Mouse (Mus musculus): ENCODE measurements around the gene Slc4a11.

The Slc4a11 gene

DNA sequence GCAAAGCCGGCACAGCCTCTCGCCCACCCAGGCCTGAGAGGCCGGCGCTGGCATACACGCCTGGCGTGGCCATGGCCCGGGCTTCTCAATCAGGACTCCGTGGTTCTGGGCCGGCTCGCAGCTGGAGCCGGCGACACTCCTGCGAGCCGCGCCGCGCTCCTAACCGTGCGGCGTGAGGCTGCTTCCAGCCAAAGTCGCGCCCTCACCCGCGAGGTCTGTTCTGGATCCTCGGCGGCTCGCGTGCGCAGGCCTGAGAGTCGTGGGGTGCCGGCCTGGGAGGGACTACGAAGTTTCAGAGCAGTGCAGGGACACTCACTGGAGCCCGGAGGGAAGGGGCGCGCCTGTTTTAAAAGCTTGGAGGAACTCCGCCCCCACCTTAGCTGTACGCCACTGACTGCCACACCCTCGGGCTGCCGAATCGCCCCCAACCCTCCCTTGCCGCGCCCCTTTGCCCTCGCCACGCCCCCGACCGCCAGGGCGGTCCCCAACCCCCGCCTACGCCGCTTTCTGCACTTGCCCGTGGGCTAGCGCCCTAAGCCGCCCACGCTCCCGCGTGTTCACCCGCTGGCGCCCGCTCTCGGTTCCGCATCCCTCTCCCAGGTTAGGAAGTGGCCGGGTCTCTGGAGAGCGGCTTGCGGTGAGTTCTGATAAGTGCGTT is at the start of gene Slc4a11:
Gene Slc4a11 (minus strand): TSS at position 367 of the 658 bp plus-strand sequence.
- peak in 1 of 2 experiments; percentile 18 for DNase-seq (ENCODE audit: low spot score in 2 of 2)

DNA sequence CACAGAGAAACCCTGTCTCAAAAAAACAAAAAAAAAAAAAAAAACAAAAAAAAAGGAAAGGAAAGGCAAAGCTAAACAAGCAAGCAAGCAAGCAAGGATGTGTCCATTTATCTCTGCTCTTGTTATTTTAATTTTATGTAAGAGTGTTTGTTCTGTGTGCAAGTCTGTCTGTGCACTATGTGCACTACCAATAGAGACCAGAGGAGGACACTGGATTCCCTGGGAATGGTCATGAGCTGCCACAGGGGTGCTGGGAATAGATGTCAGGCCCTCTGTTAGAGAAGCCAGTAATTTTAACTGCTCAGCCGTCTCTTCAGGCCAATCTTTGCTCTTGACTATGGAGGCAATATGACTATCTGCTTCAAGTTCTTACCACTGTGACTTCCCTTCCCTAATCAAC is 46.3 kb upstream of the Slc4a11 start:
- no peak for DNase-seq (ENCODE audit: low spot score in 2 of 2)

DNA sequence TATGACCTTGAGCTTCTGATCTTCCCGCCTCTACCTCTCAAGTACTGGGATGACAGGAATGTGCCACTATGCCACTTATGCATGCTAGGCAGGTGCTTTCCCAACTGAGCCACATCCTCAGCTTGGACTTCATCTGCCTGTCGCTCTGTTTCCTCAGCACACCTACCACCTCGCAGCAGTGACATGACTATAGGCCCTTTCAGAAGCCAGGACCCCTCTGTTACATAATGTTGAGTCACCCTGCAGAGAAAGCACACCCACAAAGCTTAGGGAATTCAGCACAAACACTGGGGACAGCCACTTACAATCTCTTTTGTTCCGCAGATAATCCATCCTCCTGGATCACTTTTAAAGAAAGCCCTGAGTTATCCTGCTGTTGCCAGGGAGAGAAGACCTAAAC is 42.8 kb upstream of the Slc4a11 start:
- DNase-seq (ENCODE audit: low spot score in 2 of 2), result peak; percentile 41 to 52

DNA sequence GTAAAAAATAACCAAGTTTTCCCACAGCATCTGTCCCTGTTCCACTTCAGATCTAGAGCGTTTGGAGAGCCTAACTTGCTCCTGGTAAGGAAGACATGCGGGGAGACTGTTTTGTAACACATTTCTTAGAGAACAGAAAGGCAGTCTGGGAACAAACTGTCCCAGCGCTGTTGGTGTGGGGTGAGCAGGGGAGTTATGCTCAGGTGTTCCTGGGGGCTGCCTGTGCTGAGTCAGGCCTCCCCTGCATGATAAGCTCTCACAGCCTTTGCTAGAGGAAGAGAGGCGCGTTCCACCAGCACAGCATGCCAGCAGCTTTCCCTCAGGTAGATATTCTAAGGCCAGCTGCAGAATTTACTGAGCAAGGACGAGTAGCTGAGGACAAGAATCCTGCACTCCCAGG is 40.7 kb upstream of the Slc4a11 start:
- DNase-seq (ENCODE audit: low spot score in 2 of 2), result peak; percentile 48 to 56

DNA sequence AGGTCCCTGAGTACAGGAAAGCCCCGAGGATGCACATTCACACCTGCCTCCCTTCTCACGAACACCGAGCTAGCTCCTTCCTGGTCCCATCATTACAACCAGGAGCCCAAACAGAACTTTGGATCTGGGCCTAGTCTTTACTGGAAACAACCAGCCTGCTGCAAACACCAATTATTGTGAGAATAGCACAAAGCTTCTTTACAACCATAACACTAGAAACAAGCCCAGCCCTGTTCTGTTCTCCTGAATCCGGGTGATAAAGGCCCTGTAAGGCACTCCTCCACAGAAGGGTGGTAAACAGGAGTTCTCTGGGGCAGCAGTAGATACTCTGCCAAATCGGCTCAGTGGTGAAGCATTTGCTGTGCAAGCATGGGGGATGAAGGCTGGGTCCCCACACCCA is 38.0 kb upstream of the Slc4a11 start:
- peak in 1 of 2 experiments; percentile 48 for DNase-seq (ENCODE audit: low spot score in 2 of 2)

DNA sequence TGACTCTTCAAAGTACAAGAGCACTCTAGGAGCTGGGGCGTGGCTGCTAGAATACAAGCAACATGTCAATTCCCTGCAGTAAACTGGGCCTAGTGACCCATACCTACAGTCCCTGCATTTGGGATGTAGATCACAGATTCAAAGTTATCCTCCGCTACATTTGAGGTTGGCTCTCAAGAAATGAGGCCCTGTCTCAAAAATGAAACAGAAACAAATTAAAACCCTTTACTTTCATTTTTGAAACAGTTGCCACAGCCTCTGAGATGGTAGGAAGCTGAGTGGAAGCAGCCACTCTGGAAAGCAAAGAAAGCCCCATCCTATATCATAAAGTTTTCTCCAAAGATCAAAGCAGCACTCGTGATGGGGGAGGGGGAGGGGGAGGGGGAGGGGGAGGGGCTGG is 36.1 kb upstream of the Slc4a11 start:
- no peak for DNase-seq (ENCODE audit: low spot score in 2 of 2)

DNA sequence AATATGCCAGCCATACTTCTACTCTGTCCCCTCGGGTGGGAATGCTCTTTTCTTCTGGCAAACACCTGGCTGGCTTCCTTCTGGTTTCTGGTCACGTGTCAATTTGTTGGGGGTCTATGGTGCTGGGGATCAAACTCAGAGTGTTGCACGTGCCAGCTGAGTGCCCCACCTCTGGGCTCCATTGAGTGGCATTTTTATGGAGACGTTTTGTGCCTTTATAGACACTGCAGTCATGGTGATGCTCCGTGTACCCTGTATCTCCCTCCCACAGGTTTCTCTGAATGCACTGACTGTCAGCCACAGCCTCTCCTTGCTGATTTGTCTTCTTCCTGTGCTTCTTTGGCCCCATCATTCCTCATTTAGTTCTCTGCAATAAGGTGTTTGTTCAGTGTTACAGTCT is 34.5 kb upstream of the Slc4a11 start:
- DNase-seq (ENCODE audit: low spot score in 2 of 2), result peak in 1 of 2 experiments; percentile 52

DNA sequence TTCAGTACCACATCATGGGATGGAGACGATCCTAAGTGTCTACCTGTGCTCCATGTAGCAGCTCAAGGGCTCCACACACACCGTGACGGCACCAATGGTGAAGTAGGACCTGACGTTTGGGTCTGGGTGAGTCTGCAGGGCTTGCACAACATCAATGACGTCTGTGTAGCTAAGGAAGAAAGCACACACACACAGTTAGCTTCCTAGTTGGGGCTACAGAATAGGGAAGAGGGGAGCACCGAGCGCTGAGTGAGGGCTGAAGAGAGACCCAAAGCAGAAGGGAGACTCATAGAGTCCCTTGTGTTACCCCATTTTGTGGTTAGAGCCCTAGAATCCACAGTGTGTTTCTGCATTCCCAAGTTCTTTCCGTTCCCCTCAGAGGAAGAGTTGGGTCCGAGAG is 33.4 kb upstream of the Slc4a11 start:
- no peak for DNase-seq (ENCODE audit: low spot score in 2 of 2)

DNA sequence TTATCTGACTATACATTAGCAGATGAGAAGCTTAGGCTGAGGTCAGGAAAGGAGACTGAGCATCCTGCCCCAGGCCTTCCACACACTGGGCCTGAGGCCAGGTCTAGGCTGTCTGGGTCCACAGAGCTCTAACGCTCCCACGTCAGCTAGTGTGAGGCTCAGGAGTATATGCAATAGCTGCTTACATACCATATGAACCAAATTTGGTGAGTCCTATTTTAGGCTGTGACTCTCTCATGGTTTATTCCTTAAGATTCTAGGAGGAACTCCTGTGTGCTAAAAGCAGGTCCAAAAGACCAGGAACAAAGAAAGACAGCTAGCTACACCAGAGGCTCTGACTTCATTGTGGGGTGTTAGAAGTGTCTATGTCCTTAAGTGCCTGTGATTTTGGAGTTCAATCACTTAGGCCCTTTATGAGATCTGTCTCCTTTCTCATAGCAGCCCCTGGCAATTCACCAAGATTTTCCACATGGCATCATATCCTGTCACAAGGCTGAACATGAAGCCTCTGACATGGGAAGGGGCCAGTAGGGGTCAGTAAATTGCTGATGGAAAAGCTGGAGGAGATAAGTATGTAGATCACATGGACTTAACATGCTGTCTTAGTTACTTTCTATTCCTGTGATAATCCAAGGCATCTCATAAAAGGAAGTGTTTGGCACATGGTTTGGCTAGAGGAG is 31.7 kb upstream of the Slc4a11 start:
- DNase-seq (ENCODE audit: low spot score in 2 of 2), result no peak

DNA sequence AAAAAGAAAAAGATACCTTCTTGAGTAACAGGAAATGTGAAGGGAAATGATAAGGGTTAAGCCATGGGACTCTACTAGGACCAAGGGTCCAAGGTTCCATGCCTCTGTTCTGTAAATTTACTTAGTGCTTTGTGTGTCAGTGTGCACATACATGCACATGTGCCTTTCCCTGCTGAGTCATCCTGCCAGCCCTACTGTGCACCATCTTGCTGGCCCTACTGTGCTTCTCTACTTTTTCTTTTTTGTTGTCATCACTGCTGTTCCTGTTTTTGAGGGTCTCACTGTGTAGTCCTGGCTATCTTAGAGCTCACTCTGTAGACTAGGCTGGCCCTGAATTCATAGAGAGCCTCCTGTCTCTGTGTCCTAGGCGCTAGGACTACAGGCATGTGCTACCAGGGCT is 30.4 kb upstream of the Slc4a11 start:
- no peak for DNase-seq (ENCODE audit: low spot score in 2 of 2)

DNA sequence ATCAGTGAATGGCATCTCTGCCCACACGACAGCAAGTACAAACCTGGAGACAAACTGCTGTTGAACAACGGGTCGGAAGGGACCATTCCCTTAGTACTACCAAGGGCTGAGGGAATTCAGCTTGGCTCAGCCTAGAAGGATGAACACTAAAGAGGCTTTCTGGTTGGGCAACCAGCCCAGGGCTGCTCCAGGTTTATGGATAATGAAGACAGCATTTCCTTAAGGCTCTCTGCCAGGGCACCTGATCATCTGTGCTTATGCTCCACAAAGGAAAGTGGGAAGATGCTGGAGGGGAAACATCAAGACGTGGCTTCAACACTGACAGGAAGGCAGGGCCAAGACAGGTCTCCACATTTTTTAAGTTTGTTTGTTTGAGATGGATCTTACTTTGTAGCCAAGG is 27.1 kb upstream of the Slc4a11 start:
- no peak for DNase-seq (ENCODE audit: low spot score in 2 of 2)

DNA sequence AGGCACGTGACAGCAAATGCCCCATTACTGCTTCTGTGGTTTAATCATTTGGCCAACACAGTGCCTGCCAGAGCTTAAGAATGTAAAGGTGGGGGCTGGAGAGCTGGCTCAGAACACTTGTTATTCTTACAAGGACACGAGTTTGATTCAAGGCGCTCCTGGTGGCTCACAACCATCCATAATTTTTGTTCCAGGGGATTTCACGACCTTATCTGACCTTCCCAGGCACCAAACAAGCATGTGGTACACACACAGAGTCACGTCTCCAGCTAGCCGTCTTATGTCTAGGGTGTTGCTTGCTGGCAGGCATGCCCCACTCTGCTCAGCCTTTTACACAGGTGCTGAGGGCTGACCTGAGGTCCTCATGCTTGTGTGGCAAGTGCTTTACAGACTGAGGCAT is 20.6 kb upstream of the Slc4a11 start:
- no peak for DNase-seq (ENCODE audit: low spot score in 2 of 2)

DNA sequence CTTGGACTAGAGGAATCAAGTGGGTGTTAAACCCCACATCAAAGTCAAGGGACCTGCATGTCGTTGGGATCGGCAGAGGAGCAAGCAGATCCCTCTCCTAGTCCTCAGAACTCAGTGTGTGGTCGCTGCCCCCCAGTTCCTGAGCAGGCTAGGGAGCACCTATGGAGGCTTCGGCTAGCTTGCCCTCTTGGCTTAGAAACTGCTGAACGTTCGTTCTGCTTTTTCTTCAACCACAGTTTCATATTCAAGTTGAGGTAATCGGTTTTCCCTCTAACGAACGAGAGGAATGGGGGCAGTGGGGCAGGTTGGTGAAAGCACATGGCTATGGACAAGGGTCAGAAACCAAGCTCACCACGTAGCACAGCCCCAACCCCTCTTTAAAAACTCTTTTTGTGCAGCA is 9.7 kb upstream of the Slc4a11 start:
- no peak for DNase-seq (ENCODE audit: low spot score in 2 of 2)

DNA sequence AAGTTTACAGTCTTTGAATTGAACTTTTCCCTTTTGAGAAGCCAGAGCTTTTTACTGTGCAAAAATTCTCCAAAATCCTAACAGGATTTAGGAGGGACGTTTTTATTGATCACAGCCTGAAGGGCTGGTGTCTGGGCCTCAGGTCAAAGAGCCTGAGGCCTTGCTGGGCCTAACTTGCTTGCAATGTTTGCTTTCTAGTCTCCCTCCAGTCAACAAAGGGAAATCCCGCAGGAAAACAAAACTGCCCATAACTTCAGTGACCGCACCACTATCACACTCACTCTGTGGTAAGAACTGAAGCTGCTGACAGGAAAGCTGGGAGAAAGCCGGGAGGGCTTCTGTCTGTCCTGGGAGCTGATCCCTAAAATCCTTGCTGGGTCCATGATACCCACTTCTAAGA is 9.3 kb upstream of the Slc4a11 start:
- no peak for DNase-seq (ENCODE audit: low spot score in 2 of 2)

DNA sequence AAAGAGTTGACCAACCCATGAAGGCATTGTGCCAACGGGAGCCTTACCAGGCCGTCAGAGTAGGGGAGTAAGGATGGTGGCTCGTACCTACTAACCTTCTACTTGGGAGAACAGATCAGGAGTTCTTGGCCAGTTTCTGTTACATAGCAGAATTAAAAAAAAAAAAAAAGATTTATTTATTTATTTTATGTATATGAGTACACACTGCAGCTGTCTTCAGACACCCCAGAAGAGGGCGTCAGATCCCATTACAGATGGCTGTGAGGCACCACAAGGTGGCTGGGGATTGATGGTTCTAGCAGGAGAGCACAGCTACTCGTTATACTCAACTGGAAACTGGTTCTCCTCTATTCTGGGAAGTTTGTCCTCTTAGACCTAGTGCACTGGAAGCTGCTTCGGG is 7.9 kb upstream of the Slc4a11 start:
- DNase-seq (ENCODE audit: low spot score in 2 of 2), result no peak

DNA sequence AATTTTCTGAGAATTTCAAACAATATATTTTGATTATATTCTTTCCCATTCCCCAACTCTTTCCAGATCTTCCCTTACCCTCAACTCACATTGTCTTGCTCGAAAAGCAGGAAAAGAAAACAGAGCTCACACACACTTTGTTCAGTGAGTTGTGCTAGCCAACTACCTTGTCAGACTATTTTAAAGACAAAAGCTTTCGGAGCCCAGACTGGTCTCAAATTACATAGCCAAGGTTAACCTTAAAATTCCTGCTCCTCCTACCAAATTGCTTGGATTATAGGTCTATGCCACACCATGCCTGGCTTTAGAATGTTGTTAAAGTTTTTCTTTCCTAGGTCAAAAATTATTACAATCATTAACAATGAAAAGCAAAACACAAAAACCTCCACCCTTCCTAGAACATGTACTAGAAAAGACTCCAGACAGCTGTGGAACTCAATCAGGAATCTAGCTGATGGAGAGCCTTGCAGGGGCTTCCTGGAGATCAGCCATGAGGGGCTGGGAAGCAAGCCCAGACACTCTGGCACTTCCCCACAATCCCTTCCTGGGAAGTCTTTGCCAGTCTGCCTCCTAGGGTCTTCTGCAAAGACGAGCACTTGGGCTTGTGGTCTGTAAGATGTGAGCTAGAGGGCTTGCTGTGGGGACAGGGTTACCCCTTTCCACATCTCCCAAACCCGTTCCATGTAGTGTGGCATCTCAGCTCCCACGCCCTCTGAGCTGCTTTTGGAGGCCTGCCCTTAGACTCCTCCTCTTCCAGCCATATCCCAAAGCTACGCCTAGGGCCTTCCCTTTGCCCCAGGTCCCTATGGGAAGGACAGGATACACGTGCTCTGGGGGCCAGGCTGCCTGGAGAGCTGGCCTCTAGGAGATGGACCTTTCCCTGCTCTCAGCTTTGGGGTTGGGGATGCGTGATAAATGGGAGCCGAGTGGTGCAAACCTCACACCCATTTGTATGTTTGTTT is 7.0 kb upstream of the Slc4a11 start:
- DNase-seq (ENCODE audit: low spot score in 2 of 2), result no peak

DNA sequence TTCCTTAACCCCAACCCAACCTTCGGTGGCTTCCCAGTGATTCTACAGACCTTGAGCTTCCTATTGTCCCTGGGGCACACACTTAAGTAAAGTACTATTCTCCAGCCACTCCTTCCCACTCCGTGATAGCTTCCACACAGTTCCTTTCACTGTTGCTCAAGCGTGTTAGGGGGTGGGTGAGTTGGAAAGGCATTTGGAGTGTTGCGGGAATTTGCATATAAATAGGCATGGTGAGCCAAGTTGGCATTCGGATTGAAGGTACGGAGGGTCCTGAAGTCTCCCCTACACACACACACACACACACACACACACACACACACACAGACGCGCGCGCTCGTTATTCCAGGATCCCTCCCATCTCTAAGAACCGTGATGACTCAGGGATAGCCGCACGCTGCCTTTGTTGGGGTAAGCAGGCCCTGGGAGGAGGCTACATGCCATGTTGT is 525 bp upstream of the Slc4a11 start:
- DNase-seq (ENCODE audit: low spot score in 2 of 2), result peak in 1 of 2 experiments; percentile 34

DNA sequence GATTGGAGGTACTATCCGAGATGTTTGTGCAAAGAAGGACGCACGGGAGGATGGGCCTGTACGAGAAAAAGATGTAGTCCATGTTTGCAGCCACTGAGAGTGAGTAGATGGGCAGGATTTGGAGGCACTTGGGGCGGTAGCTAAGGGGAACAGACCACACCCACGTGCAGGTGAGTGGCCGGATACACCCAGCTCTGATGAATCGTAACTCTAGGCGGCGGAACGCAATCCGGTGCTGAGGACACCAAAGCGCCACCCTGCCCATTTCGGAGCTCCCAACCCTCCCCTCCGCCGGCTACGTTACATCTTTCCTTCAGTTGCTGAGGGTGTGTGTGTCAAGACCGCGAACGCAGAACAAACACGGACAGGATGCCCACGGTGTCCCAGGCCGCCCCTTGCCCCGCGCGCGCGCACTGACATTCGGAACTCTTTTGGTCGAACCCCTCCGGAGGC is 593 bp downstream of the Slc4a11 start:
- no peak for DNase-seq (ENCODE audit: low spot score in 2 of 2)

DNA sequence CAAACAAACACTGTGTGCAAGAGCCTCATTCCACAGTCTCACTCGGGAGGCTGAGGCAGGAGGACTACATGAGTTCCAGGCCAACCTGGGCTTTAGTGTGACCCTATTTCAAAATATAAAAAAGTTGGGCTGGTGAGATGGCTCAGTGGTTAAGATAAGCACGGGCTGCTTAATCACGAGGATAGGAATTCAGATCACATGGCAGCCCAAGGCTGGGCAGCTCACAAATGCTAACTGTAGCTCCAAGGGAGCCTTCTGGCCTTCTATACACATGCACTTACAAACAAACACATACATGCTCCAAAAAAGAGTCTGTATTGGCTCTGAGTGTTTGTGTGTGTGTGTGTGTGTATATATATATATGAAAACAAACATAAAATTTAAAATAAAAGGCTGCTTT is 3.8 kb downstream of the Slc4a11 start:
- no peak for DNase-seq (ENCODE audit: low spot score in 2 of 2)

DNA sequence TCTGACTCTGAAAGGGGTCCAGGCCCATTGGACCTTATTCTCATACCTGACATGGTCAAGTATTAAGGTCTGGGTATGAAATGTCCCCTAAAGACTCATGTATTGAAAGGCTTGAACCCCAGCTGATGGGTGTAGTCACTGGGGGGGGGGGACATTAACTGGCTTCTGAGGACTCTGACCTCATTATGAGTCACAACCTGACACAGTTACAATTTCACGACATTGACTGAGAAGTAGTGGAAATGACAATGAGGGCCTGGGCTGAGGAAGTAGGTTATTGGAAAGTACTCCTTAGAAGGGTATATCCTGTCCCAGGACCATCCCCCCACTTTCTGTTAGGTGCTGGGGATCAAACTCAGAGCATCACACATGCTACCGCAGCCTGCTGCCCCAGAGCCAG is 8.3 kb downstream of the Slc4a11 start:
- no peak for DNase-seq (ENCODE audit: low spot score in 2 of 2)

DNA sequence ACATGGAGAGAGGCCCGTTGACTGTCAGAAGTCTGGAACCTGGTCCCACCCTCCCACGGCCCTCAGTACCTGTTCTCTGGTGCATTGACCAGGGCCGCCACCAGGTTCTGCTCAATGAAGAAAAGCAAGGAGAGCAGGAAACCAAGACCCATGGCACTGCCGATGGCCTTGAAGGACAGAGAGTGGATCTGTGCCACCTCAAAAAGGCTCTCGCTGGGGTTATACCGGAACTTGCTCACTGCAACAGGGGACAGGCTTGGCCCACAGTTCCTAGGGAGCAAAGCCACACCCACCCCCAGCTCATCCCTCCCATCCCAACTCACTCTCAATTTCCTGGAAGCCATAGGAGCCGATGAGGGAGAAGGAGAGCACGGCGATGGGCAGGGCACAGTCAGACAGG is 11.9 kb downstream of the Slc4a11 start:
- no peak for DNase-seq (ENCODE audit: low spot score in 2 of 2)

DNA sequence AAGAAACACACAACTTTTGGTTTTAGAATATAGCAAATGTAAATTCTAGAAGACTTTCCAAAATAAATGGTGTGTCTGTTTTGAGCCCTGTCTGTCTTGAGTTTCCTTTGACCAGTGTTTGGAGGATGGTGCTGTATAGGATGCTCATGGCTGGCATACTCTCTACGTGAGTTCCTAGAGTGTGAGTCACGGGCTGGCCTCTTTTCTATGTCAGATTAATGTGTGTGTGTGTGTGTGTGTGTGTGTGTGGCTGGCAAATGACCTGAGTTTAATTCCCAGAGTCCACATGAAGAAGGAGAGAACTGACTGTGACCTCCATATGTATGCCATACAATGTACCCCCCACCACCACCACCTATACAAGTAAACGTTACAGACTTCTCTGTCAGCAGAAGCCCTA is 15.8 kb downstream of the Slc4a11 start:
- DNase-seq (ENCODE audit: low spot score in 2 of 2), result no peak
